Mouse (Mus musculus) bone marrow macrophage, adult 2 months (primary cell): ENCODE results near the gene Stxbp6. TPM values are rescaled to one million over a fixed set of nuclear protein-coding genes. Genes with fewer than 3 reads are reported as not detected.

Experiments
- H3K27ac ChIP-seq: 2 replicates; pipeline ENCODE4 v1.5.1; 2012; ENCODE audit warnings: low read depth, low read length; ENCODE audit not compliant: insufficient read depth
- H3K4me1 ChIP-seq: 2 replicates; pipeline ENCODE4 v1.6.1; 2012; ENCODE audit warnings: low read length; ENCODE audit not compliant: control insufficient read depth, insufficient read depth
- H3K4me3 ChIP-seq: 2 replicates; pipeline ENCODE4 v1.5.1; 2012; ENCODE audit warnings: mild to moderate bottlenecking, low read length, moderate library complexity; ENCODE audit not compliant: insufficient read depth
- CTCF ChIP-seq: IDR thresholded peaks from 2 replicates; pipeline ENCODE4 v1.5.1; 2012; ENCODE audit warnings: low read depth, mild to moderate bottlenecking, low read length, moderate library complexity
- POLR2A ChIP-seq: IDR thresholded peaks from 2 replicates; pipeline ENCODE4 v1.6.1; 2012; ENCODE audit warnings: mild to moderate bottlenecking, low read depth, low read length, borderline replicate concordance
- polyA plus RNA-seq: library from polyadenylated mRNA; stranded (reverse); fragments of >200 nt; gene quantifications from 2 replicates; pipeline ENCODE4 v1.2.4, GENCODE M21; 2012; ENCODE audit not compliant: missing spikeins, insufficient read depth, insufficient read length

The Stxbp6 gene
- polyA plus RNA-seq, 1 experiment, result 1.0 TPM

GRCm38 (mm10) chr12:44903205-44903732 lies 171.2 kb downstream of the Stxbp6 start:
- H3K4me1 ChIP-seq, result peaks cover 4% of the 10 kb centered on the region; the same call in 1 of the 2 replicates
- no peak for TF ChIP-seq CTCF
- TF ChIP-seq POLR2A, result no peak

DNA sequence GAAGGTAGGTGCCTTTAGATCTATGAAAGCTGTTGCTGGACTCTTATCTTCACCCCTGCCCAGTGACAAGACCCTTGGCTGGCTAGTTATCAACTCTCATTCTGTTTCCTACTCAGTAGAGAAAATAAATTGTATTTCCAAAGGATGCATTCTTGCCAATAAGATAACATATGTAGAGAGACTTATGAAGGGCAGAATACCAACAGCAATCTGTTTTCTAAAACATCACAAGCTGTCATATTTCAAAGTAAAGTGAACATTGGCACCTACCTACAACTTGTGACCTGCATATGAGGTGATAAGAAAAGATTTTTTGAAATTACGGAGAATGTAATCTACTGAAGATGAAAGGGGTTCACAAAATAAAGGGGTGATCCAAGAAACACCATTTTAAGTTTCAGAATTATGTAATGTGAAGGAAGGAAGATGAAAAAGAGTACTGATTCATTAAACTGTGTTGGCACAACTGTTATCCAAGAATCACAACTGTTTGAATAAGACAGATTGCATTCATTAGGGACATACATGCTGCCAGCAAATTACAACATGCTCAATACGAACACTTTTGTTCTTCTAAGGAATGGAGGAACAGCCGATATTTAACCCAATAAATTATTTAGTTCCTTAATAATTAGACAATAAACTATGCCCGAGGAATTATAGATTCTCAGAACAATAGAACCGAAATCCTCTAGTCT lies 175.2 kb downstream of the Stxbp6 start:
- TF ChIP-seq POLR2A, result no peak
- TF ChIP-seq CTCF, result no peak
- no peak overlapping the region for H3K27ac ChIP-seq
- no peak overlapping the region for H3K4me3 ChIP-seq
- no peaks in the 10 kb centered on the region for H3K4me1 ChIP-seq

More at GRCm38 (mm10) chr12:44903205-44903732, 171.2 kb downstream of the Stxbp6 start:
- Histone ChIP-seq H3K27ac (no peak overlapping the region), H3K4me3 (no peak overlapping the region)

GRCm38 (mm10) chr12:44896460-44896859 lies 178.0 kb downstream of the Stxbp6 start:
- no peaks in the 10 kb centered on the region for H3K4me1 ChIP-seq
- H3K4me3 ChIP-seq, result no peak overlapping the region
- TF ChIP-seq CTCF (no peak), POLR2A (no peak)
- no peak overlapping the region for H3K27ac ChIP-seq

- H3K4me3 ChIP-seq, result no peak overlapping the region
Measured at GRCm38 (mm10) chr12:44889677-44890393, 184.7 kb downstream of the Stxbp6 start.

GRCm38 (mm10) chr12:44886826-44887225 lies 187.7 kb downstream of the Stxbp6 start:
- Histone ChIP-seq H3K4me1 (no peaks in the 10 kb centered on the region), H3K27ac (no peak overlapping the region), H3K4me3 (no peak overlapping the region)
- no peak for TF ChIP-seq CTCF
- no peak for TF ChIP-seq POLR2A

More at GRCm38 (mm10) chr12:44889677-44890393, 184.7 kb downstream of the Stxbp6 start:
- Histone ChIP-seq H3K4me1 (no peaks in the 10 kb centered on the region), H3K27ac (no peak overlapping the region)
- TF ChIP-seq POLR2A (no peak), CTCF (no peak)

GRCm38 (mm10) chr12:44872697-44873096 lies 201.8 kb downstream of the Stxbp6 start:
- TF ChIP-seq CTCF (no peak), POLR2A (no peak)
- no peak overlapping the region for H3K4me3 ChIP-seq
- H3K27ac ChIP-seq, result no peak overlapping the region
- H3K4me1 ChIP-seq, result no peaks in the 10 kb centered on the region

DNA sequence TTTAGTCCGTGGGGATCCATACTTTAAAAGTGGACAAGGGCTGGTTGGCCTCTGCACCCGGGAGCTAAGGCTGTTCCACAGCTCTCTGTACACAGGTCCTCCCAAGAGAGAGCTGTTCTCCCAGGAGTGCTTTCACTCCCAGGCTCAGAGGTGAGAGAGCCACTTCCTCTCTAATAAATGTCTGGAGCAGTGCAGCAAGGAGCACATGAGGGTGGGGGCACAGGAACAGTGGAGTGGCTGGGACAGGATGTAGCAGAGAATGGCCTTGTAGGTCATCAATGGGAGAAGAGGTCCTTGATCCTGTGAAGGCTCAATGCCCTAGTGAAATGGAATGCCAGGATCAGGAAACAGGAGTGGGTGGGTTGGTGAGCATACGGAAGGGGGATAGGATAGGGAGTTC lies 209.1 kb downstream of the Stxbp6 start:
- H3K27ac ChIP-seq, result no peak overlapping the region
- no peak overlapping the region for H3K4me3 ChIP-seq
- TF ChIP-seq CTCF, result no peak
- TF ChIP-seq POLR2A, result no peak
- no peaks in the 10 kb centered on the region for H3K4me1 ChIP-seq

- no peak overlapping the region for H3K27ac ChIP-seq
- TF ChIP-seq POLR2A, result no peak
- no peak for TF ChIP-seq CTCF
- no peak overlapping the region for H3K4me3 ChIP-seq
- H3K4me1 ChIP-seq, result peaks cover 8% of the 10 kb centered on the region
Measured at GRCm38 (mm10) chr12:44859454-44859853, 215.1 kb downstream of the Stxbp6 start.

GRCm38 (mm10) chr12:44858110-44858885 lies 216.2 kb downstream of the Stxbp6 start:
- TF ChIP-seq CTCF (no peak), POLR2A (no peak)
- peaks cover 8% of the 10 kb centered on the region for H3K4me1 ChIP-seq
- H3K27ac ChIP-seq, result no peak overlapping the region
- no peak overlapping the region for H3K4me3 ChIP-seq

DNA sequence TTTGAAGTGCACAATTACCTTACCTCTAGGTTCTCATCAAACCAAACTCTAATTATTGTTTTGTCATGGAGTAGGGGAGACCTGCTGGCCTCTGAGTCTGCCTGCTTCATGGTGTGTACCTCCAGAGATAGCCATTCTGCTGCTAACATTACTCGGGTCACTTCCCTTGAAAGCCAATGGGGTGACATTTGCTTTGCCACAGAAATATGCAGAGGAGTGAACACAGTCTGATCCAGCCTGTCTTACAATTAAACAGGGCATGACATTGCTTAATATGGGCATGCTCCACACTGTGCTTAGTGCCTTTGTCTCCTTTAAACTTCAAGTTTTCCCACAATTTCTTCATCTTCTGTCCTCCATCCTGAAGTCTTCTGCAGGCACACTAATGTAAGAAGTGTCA lies 222.5 kb downstream of the Stxbp6 start:
- TF ChIP-seq POLR2A (no peak), CTCF (no peak)
- no peak overlapping the region for H3K4me3 ChIP-seq
- no peak overlapping the region for H3K27ac ChIP-seq
- H3K4me1 ChIP-seq, result 0 out of 2 replicates have a peak, but pooled peaks cover 2% of the 10 kb centered on the region
